Mouse (Mus musculus): ENCODE data around the gene Myrf. TPM values are rescaled to one million over a fixed set of nuclear protein-coding genes. Genes with fewer than 3 reads are reported as not detected.

Gene Myrf
- total RNA-seq, 4 experiments from 2014 or later = not detected

Small RNAs within 50 kb of the gene (microRNA-seq; reads per million reads assigned to microRNA genes)
- not detected for gene Mir6993

Other genes starting within 250 kb of the Myrf start
- gene Best1, start 239.1 kb downstream of the Myrf start, total RNA-seq (2022) = under 1 TPM in 3 of 4 experiments, not detected in 1; 0.39 to 0.46 (median 0.45) TPM
- 1 to 10 TPM; 2.5 to 3.9 (median 3.3) TPM for gene Rab3il1, start 239.1 kb downstream of the Myrf start, total RNA-seq (2022)
- 1 to 10 TPM; 1.5 to 4.9 (median 3.5) TPM for gene Fads3, start 199.2 kb downstream of the Myrf start, total RNA-seq (2022)
- gene Fads2, start 139.0 kb downstream of the Myrf start, total RNA-seq (2022) = 1 to 10 TPM; 1.2 to 2.0 (median 1.5) TPM
- gene Fads1, start 57.9 kb downstream of the Myrf start, total RNA-seq (2022) = 1 to 10 TPM; 2.5 to 6.0 (median 4.2) TPM
- 10 to 100 TPM; 74.3 to 86.5 (median 83.2) TPM for gene Tmem258, start 36.7 kb downstream of the Myrf start, total RNA-seq (2022)
- gene Fen1, start 36.6 kb downstream of the Myrf start, total RNA-seq (2022) = 1 to 10 TPM; 4.2 to 5.4 (median 4.7) TPM
- gene Dagla, start 64.1 kb upstream of the Myrf start, total RNA-seq (2022) = 10 to 100 TPM in 1 of 4 experiments, 1 to 10 TPM in 3; 7.9 to 10.7 (median 8.8) TPM
- 1 to 10 TPM; 1.7 to 3.9 (median 2.8) TPM for gene Syt7, start 148.3 kb upstream of the Myrf start, total RNA-seq (2022)
- gene Lrrc10b, start 216.7 kb upstream of the Myrf start, total RNA-seq (2022) = under 1 TPM in 2 of 4 experiments, not detected in 2; 0.19 to 0.48 TPM
- gene Ppp1r32, start 242.2 kb upstream of the Myrf start, total RNA-seq (2022) = under 1 TPM; 0.35 to 0.92 (median 0.46) TPM

Measured in gastrocnemius, adult 8-10 months (tissue).